Mouse (Mus musculus): ENCODE results near the gene Rnf220.

Rnf220 gene

GRCm38 (mm10) chr4:117323515-117324344, 173.1 kb downstream of the Rnf220 start:
- in situ Hi-C loops (cut with MboI; ENCODE audit: low pct_unique_long_range_greater_than_20kb in 1 of 2, low sequenced_read_pairs in 2 of 2, unreplicated experiment in 1 of 2): loop anchor here (10.0 kb wide), 2 partner anchors 181 to 331 kb away; no protein-coding TSS in a partner anchor

GRCm38 (mm10) chr4:117321011-117321410, 175.8 kb downstream of the Rnf220 start:
- in situ Hi-C loops (cut with MboI; ENCODE audit: low pct_unique_long_range_greater_than_20kb in 1 of 2, low sequenced_read_pairs in 2 of 2, unreplicated experiment in 1 of 2): loop anchor here (10.0 kb wide), 2 partner anchors 184 to 334 kb away; no protein-coding TSS in a partner anchor

GRCm38 (mm10) chr4:117318508-117318907, 178.3 kb downstream of the Rnf220 start:
- in situ Hi-C loops (cut with MboI; ENCODE audit: low pct_unique_long_range_greater_than_20kb in 1 of 2, low sequenced_read_pairs in 2 of 2, unreplicated experiment in 1 of 2): no loop called here

- in situ Hi-C loops (cut with MboI; ENCODE audit: low pct_unique_long_range_greater_than_20kb in 1 of 2, low sequenced_read_pairs in 2 of 2, unreplicated experiment in 1 of 2): no loop called here
Observed at GRCm38 (mm10) chr4:117317701-117318190, 179.1 kb downstream of the Rnf220 start.

- in situ Hi-C loops (cut with MboI; ENCODE audit: low pct_unique_long_range_greater_than_20kb in 1 of 2, low sequenced_read_pairs in 2 of 2, unreplicated experiment in 1 of 2): no loop called here
Observed at GRCm38 (mm10) chr4:117316800-117317199, 180.1 kb downstream of the Rnf220 start.

- in situ Hi-C loops (cut with MboI; ENCODE audit: low pct_unique_long_range_greater_than_20kb in 1 of 2, low sequenced_read_pairs in 2 of 2, unreplicated experiment in 1 of 2): no loop called here
Observed at GRCm38 (mm10) chr4:117314849-117315500, 181.9 kb downstream of the Rnf220 start.

GRCm38 (mm10) chr4:117313085-117313424, 183.8 kb downstream of the Rnf220 start:
- in situ Hi-C loops (cut with MboI; ENCODE audit: low pct_unique_long_range_greater_than_20kb in 1 of 2, low sequenced_read_pairs in 2 of 2, unreplicated experiment in 1 of 2): no loop called here

GRCm38 (mm10) chr4:117312416-117313084, 184.3 kb downstream of the Rnf220 start:
- in situ Hi-C loops (cut with MboI; ENCODE audit: low pct_unique_long_range_greater_than_20kb in 1 of 2, low sequenced_read_pairs in 2 of 2, unreplicated experiment in 1 of 2): no loop called here

GRCm38 (mm10) chr4:117311891-117312290, 185.0 kb downstream of the Rnf220 start:
- in situ Hi-C loops (cut with MboI; ENCODE audit: low pct_unique_long_range_greater_than_20kb in 1 of 2, low sequenced_read_pairs in 2 of 2, unreplicated experiment in 1 of 2): no loop called here

GRCm38 (mm10) chr4:117309427-117309826, 187.4 kb downstream of the Rnf220 start:
- in situ Hi-C loops (cut with MboI; ENCODE audit: low pct_unique_long_range_greater_than_20kb in 1 of 2, low sequenced_read_pairs in 2 of 2, unreplicated experiment in 1 of 2): no loop called here

- in situ Hi-C loops (cut with MboI; ENCODE audit: low pct_unique_long_range_greater_than_20kb in 1 of 2, low sequenced_read_pairs in 2 of 2, unreplicated experiment in 1 of 2): no loop called here
Observed at GRCm38 (mm10) chr4:117307270-117307669, 189.6 kb downstream of the Rnf220 start.

- in situ Hi-C loops (cut with MboI; ENCODE audit: low pct_unique_long_range_greater_than_20kb in 1 of 2, low sequenced_read_pairs in 2 of 2, unreplicated experiment in 1 of 2): no loop called here
Observed at GRCm38 (mm10) chr4:117305461-117305860, 191.4 kb downstream of the Rnf220 start.

- in situ Hi-C loops (cut with MboI; ENCODE audit: low pct_unique_long_range_greater_than_20kb in 1 of 2, low sequenced_read_pairs in 2 of 2, unreplicated experiment in 1 of 2): no loop called here
Observed at GRCm38 (mm10) chr4:117304239-117305025, 192.4 kb downstream of the Rnf220 start.

- in situ Hi-C loops (cut with MboI; ENCODE audit: low pct_unique_long_range_greater_than_20kb in 1 of 2, low sequenced_read_pairs in 2 of 2, unreplicated experiment in 1 of 2): no loop called here
Observed at GRCm38 (mm10) chr4:117303581-117304238, 193.1 kb downstream of the Rnf220 start.

GRCm38 (mm10) chr4:117302027-117302806, 194.6 kb downstream of the Rnf220 start:
- in situ Hi-C loops (cut with MboI; ENCODE audit: low pct_unique_long_range_greater_than_20kb in 1 of 2, low sequenced_read_pairs in 2 of 2, unreplicated experiment in 1 of 2): no loop called here

- in situ Hi-C loops (cut with MboI; ENCODE audit: low pct_unique_long_range_greater_than_20kb in 1 of 2, low sequenced_read_pairs in 2 of 2, unreplicated experiment in 1 of 2): no loop called here
Observed at GRCm38 (mm10) chr4:117299921-117300320, 196.9 kb downstream of the Rnf220 start.

- in situ Hi-C loops (cut with MboI; ENCODE audit: low pct_unique_long_range_greater_than_20kb in 1 of 2, low sequenced_read_pairs in 2 of 2, unreplicated experiment in 1 of 2): no loop called here
Observed at GRCm38 (mm10) chr4:117297819-117298218, 199.0 kb downstream of the Rnf220 start.

All from mouse embryonic stem cell (cell line).